Mouse (Mus musculus): Measurements from ENCODE around the gene Nfkb1.

The Nfkb1 gene

GRCm38 (mm10) chr3:135667084-135667483 is 24.3 kb downstream of the Nfkb1 start:
- DNase-seq (ENCODE audit: low spot score): no peak

- DNase-seq (ENCODE audit: low spot score): no peak
These were observed 25.5 kb downstream of the Nfkb1 start for GRCm38 (mm10) chr3:135665777-135666259.

DNA sequence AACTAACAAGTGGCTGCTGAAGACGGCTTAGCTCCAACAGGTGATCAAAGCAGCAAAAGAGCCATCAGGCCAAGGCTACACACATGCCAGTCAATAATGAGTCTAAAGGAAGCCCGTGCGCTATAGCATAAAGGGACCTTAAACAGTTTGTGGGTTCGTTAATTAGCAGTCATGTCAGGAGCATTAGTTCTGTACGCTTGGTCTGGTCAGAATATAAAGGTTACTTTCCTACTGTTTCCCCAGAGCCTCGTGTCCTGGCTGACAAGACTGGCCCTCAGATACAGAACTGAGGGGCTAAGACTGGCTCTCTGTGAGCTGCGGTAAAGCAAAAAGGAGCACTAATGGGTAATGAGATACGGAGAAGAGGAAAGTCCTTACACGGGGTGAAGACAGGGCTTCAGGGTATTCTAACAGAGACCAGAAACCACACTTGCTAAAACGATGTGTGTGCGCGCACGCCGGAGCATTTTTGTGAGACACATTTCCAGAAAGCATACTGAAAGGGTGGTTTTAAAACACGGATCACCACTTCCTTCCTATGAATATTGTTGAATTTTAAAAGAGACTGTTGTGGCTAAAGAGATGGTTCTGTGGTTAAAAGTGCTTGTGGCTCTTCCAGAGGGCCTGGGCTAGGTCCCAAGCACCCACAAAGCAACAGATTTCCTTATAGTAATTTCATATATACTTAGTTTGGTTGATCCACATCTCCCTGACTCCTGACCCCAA is 29.0 kb downstream of the Nfkb1 start:
- no peak for DNase-seq (ENCODE audit: low spot score)

- DNase-seq (ENCODE audit: low spot score): no peak
These were observed 29.6 kb downstream of the Nfkb1 start for GRCm38 (mm10) chr3:135661707-135662106.

GRCm38 (mm10) chr3:135658540-135659097 is 32.7 kb downstream of the Nfkb1 start:
- no peak for DNase-seq (ENCODE audit: low spot score)

- DNase-seq (ENCODE audit: low spot score): no peak
These were observed 35.2 kb downstream of the Nfkb1 start for GRCm38 (mm10) chr3:135656156-135656555.

DNA sequence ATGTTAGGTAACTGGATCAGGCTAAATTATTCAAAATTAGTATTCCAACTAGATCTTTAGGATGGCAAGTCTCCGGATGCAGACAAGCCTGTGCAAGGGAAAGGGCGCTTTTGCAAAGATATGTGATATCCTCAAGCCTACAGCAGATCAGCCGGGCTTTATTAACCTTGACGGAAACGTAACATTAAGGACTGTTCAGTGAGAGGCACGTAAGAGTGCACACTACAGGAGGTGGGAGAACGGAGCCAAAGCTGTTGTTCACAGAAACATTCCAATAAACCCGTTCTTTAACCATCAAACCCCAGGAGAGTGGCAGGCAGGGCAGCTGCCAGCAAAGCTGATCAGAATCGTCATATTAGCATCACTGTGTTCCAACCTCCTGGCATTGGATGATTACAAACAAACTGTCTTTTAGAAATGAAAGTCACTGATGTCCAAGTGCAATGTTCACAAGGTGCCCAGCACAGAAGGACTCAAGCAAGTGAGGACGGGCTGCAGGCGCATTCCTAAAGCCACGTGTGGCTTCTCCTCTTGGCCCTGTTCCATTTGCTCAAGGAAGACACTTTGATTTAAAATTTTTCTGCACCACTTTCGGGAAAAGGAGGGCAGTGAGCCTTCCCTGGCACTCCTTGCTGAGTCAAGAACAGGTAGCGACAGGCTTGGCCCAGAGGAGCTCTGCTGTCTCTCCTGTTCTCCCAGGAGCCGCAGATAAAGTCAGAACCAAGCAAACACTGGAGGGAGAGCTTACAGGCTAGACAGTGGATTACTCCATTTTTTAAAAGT is 40.4 kb downstream of the Nfkb1 start:
- no peak for DNase-seq (ENCODE audit: low spot score)

GRCm38 (mm10) chr3:135649809-135650208 is 41.5 kb downstream of the Nfkb1 start:
- DNase-seq (ENCODE audit: low spot score): no peak

DNA sequence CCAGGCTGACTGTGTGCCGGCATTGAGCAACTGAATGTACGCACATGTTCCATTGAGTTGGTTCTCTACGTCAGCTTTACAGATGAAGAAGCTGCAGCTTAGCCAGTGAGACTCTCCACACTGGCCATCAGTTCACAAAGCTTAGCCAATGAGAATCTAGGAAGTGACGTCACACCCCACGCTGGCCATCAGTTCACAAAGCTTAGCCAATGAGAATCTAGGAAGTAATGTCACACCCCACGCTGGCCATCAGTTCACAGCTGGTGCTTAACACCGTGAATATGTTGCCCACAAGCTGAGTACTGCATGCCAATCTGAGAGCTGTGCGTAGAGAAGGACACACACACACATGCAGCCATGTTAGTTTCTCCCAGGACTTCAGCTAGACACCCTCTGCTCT is 42.8 kb downstream of the Nfkb1 start:
- DNase-seq (ENCODE audit: low spot score): no peak

- no peak for DNase-seq (ENCODE audit: low spot score)
These were observed 44.7 kb downstream of the Nfkb1 start for GRCm38 (mm10) chr3:135646622-135647021.

- DNase-seq (ENCODE audit: low spot score): no peak
These were observed 46.4 kb downstream of the Nfkb1 start for GRCm38 (mm10) chr3:135644971-135645370.

DNA sequence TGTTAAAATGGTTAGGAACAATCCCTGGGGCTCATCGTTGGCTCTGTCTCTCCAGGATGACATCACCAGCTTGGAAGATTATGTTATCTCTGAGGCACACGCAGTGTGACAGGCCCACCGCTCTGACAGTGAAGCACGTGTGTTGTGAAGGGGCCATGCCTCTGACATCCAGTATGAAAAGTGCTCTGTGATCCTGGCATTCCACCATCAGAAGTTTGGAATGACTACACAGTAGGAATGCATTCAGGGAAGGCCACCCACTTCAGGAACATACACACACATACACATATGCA is 49.8 kb downstream of the Nfkb1 start:
- no peak for DNase-seq (ENCODE audit: low spot score)

- DNase-seq (ENCODE audit: low spot score): no peak
These were observed 50.3 kb downstream of the Nfkb1 start for GRCm38 (mm10) chr3:135640856-135641622.

DNA sequence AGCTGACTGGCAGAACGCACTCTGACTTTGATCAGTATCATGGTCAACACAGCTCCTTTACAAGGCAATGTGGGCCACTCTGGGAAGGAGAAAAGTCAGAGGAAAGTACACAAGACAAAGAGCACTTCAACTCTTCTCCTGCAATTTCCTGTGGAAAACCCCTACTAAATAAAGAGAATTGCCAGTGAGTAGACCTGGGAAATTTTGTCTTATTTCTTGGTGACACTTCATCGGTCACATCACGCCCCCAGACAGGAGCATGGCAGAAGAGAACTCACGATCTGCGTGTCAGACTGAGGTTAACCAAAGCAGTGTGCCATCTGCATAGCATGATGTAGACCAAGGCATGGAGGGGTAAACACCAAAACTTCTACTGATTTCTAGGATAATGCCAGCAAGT is 51.1 kb downstream of the Nfkb1 start:
- DNase-seq (ENCODE audit: low spot score): no peak

DNA sequence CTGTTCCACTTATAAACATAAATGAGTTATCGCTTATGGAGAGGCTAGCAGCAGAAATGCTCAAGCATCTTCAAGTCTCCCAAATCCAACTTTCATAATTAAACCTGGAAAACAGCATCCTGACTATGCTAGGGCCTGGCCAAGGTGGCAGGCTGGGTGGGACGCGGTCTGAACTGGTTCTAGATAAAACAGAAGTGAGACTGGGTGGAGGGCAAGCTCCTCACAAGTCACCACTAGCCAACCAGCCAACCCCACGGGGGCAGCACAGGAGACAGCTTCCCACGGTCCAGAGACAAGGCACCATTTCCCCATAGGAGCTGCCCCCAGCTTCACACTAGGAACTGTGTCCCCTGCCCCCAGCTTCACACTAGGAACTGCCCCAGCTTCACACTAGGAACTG is 53.8 kb downstream of the Nfkb1 start:
- no peak for DNase-seq (ENCODE audit: low spot score)

DNA sequence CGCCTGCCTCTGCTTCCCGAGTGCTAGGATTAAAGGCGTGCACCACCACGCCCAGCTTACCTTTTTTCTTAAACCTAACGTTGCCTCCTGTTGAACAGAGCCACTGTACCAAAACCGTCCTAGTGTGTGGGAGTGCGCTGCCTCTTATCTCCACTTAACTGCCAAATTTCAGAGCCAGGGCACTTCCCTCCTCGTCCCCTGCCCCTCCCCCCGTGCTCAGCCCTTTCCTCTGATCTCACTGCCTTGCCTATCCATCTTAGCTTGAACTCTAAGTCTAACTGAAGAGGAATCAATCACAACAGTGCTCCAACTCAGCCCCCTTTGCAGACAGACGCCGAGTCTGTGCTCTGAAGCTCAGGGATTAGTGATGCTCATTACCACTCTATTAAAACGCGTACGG is 54.9 kb downstream of the Nfkb1 start:
- DNase-seq (ENCODE audit: low spot score): no peak

- DNase-seq (ENCODE audit: low spot score): no peak
These were observed 55.5 kb downstream of the Nfkb1 start for GRCm38 (mm10) chr3:135635646-135636434.

- no peak for DNase-seq (ENCODE audit: low spot score)
These were observed 56.3 kb downstream of the Nfkb1 start for GRCm38 (mm10) chr3:135635030-135635429.

- DNase-seq (ENCODE audit: low spot score): no peak
These were observed 57.1 kb downstream of the Nfkb1 start for GRCm38 (mm10) chr3:135634275-135634674.

- no peak for DNase-seq (ENCODE audit: low spot score)
These were observed 59.5 kb downstream of the Nfkb1 start for GRCm38 (mm10) chr3:135631856-135632255.

DNA sequence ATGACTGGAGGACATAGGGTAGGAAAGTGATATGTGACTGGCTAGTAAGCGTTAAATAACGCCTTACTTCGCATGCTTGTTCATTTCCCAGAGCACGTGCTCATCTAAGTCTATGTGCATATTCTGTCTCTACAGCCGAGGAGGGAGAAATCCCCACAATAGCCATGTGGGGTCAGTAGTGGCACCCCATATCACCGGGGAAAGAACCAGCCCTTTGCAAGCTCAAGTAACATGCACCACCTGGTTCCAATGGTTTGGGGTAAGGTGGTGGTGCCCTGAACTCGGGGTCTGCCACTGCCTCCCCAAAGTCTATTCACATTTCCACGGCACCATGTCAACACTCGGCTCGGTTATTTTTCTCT is 60.3 kb downstream of the Nfkb1 start:
- no peak for DNase-seq (ENCODE audit: low spot score)

Measured in testis, postnatal 14 days (tissue).